Mouse (Mus musculus) ES-E14 (cell line): Measurements from ENCODE around the gene Nedd4.

ENCODE experiments used
- CHD2 ChIP-seq: IDR thresholded peaks from 2 replicates; pipeline ENCODE4 v1.6.1; 2014; ENCODE audit warnings: mild to moderate bottlenecking, low read depth, low read length, inconsistent platforms
- HCFC1 ChIP-seq: IDR thresholded peaks from 2 replicates; pipeline ENCODE4 v1.6.1; 2012; ENCODE audit warnings: low read length, inconsistent platforms, borderline replicate concordance; ENCODE audit not compliant: insufficient read depth

DNA sequence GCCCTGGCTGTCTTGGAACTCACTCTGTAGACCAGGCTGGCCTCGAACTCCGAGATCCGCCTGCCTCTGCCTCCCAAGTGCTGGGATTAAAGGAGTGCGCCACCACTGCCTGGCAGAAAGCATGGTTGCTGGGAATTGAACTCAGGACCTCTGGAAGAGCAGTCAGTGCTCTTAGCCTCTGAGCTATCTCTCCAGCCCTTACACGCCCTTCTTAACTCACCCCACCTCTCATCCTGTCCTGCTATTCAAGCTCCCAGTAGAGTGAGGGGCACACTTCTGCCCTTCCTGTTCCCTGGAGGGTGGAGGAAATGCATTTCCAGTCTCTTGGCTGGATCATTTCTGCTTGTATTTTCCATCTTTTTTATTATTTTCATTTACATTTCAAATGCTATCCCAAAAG, 15.5 kb downstream of the Nedd4 start:
- TF ChIP-seq HCFC1 (no peak), CHD2 (no peak)
